Mouse (Mus musculus) hematopoietic stem cell, adult 5-6 weeks (primary cell): ENCODE data around the gene Palld. TPM values are rescaled to one million over a fixed set of nuclear protein-coding genes. Genes with fewer than 3 reads are reported as not detected.
A peak's percentile ranks its signal among the peaks of the same experiment; 100 is the strongest.

Experiments
- ATAC-seq, 2 experiments: fragments of 125-278 bp in 1 of 2; replicated peaks in 1 of 2; 2 replicates each; pipeline ENCODE4 v1.8.0; 2016 to 2017; ENCODE audit warnings: inconsistent platforms in 2 of 2, mild to moderate bottlenecking in 2 of 2, moderate number of reproducible peaks in 2 of 2, low read depth in 1 of 2, moderate TSS enrichment in 1 of 2; ENCODE audit not compliant: low FRiP score in 2 of 2, poor library complexity in 2 of 2, severe bottlenecking in 2 of 2, insufficient read depth in 1 of 2, low TSS enrichment in 1 of 2
- total RNA-seq: library from RNA; stranded (forward); fragments of 172-1452, 232-1000 nt; gene quantifications from 2 replicates; pipeline ENCODE4 v1.2.3, GENCODE M21; 2017

The Palld gene
- total RNA-seq, 1 experiment from 2014 or later, result 2.2 TPM

GRCm38 (mm10) chr8:61639008-61639407, 263.5 kb downstream of the Palld start:
- ATAC-seq, result no peak

- ATAC-seq, result no peak
These were observed 264.8 kb downstream of the Palld start for GRCm38 (mm10) chr8:61637736-61638135.

- no peak for ATAC-seq
These were observed 267.7 kb downstream of the Palld start for GRCm38 (mm10) chr8:61634811-61635210.

GRCm38 (mm10) chr8:61632331-61632730, 270.2 kb downstream of the Palld start:
- no peak for ATAC-seq

GRCm38 (mm10) chr8:61629631-61629968, 272.9 kb downstream of the Palld start:
- no peak for ATAC-seq

GRCm38 (mm10) chr8:61628938-61629630, 273.4 kb downstream of the Palld start:
- no peak for ATAC-seq

GRCm38 (mm10) chr8:61626246-61626952, 276.1 kb downstream of the Palld start:
- no peak for ATAC-seq

GRCm38 (mm10) chr8:61625656-61626210, 276.8 kb downstream of the Palld start:
- ATAC-seq, result no peak

GRCm38 (mm10) chr8:61623485-61624417, 278.7 kb downstream of the Palld start:
- no peak for ATAC-seq

GRCm38 (mm10) chr8:61621300-61621699, 281.2 kb downstream of the Palld start:
- ATAC-seq, result peak; percentile 28 to 36; a peak in 1 of 4 replicates

GRCm38 (mm10) chr8:61617651-61618050, 284.8 kb downstream of the Palld start:
- no peak for ATAC-seq

GRCm38 (mm10) chr8:61617049-61617448, 285.4 kb downstream of the Palld start:
- no peak for ATAC-seq

GRCm38 (mm10) chr8:61615711-61616697, 286.5 kb downstream of the Palld start:
- ATAC-seq, result peak; percentile 86 to 87

- no peak for ATAC-seq
These were observed 290.7 kb downstream of the Palld start for GRCm38 (mm10) chr8:61611741-61612140.

- ATAC-seq, result no peak
These were observed 291.4 kb downstream of the Palld start for GRCm38 (mm10) chr8:61611077-61611476.

- no peak for ATAC-seq
These were observed 291.9 kb downstream of the Palld start for GRCm38 (mm10) chr8:61610546-61610945.

- no peak for ATAC-seq
These were observed 295.1 kb downstream of the Palld start for GRCm38 (mm10) chr8:61607463-61607813.
